Mouse (Mus musculus) neural tube, embryonic 15.5 days (tissue): ENCODE results near the gene Tspyl4. TPM values are rescaled to one million over a fixed set of nuclear protein-coding genes. Genes with fewer than 3 reads are reported as not detected.
A peak's percentile ranks its signal among the peaks of the same experiment; 100 is the strongest.
"Not testable (repeated sequence)": the region's sequence is repeated elsewhere in the genome, so short reads cannot be mapped to it uniquely, and the experiment has no call there.

Source experiments
- ATAC-seq: fragments of 200-750 bp; cut with Nextera tagmentation; 2 replicates; pipeline ENCODE4 v1.8.0; 2017; ENCODE audit warnings: mild to moderate bottlenecking, moderate TSS enrichment, moderate library complexity; ENCODE audit not compliant: low FRiP score
- H3K27ac ChIP-seq: fragments of 300-500 bp; sonication (generic); replicated peaks from 2 replicates; pipeline ENCODE4 v1.5.1; 2015; ENCODE audit warnings: mild to moderate bottlenecking, inconsistent platforms
- H3K27me3 ChIP-seq: fragments of 300-500 bp; sonication (generic); replicated peaks from 2 replicates; pipeline ENCODE4 v1.6.1; 2015; ENCODE audit warnings: inconsistent platforms
- H3K36me3 ChIP-seq: fragments of 300-500 bp; sonication (generic); 2 replicates; pipeline ENCODE4 v1.6.1; 2015; ENCODE audit warnings: inconsistent platforms
- H3K4me1 ChIP-seq: fragments of 300-500 bp; sonication (generic); 2 replicates; pipeline ENCODE4 v1.6.1; 2015; ENCODE audit warnings: inconsistent platforms
- H3K4me2 ChIP-seq: fragments of 300-500 bp; sonication (generic); 2 replicates; pipeline ENCODE4 v1.6.1; 2015; ENCODE audit warnings: inconsistent platforms, mild to moderate bottlenecking, moderate library complexity
- H3K4me3 ChIP-seq: fragments of 300-500 bp; sonication (generic); replicated peaks from 2 replicates; pipeline ENCODE4 v1.5.1; 2015; ENCODE audit warnings: mild to moderate bottlenecking, inconsistent platforms
- H3K9ac ChIP-seq: fragments of 300-500 bp; sonication (generic); replicated peaks from 2 replicates; pipeline ENCODE4 v1.6.1; 2015; ENCODE audit warnings: mild to moderate bottlenecking, inconsistent platforms
- H3K9me3 ChIP-seq: fragments of 300-500 bp; sonication (generic); replicated peaks from 2 replicates; pipeline ENCODE4 v1.6.1; 2016; ENCODE audit warnings: inconsistent platforms
- WGBS: fragments of 180-500 bp; shearing (Covaris S2); methylation state at CpG from one replicate; pipeline ENCODE4 v1.1.7; 2015; ENCODE audit warnings: mixed read lengths; 5-methylcytosine and 5-hydroxymethylcytosine counted together
- polyA plus RNA-seq: library from polyadenylated mRNA; unstranded; fragments of >200 nt; fragmentation: Nextera tagmentation; extraction: Ambion mirVana; gene quantifications from 2 replicates; pipeline ENCODE4 v1.2.1, GENCODE M21; 2015

Tspyl4 gene
- 348 and 414 TPM in 2 replicates for polyA plus RNA-seq

DNA sequence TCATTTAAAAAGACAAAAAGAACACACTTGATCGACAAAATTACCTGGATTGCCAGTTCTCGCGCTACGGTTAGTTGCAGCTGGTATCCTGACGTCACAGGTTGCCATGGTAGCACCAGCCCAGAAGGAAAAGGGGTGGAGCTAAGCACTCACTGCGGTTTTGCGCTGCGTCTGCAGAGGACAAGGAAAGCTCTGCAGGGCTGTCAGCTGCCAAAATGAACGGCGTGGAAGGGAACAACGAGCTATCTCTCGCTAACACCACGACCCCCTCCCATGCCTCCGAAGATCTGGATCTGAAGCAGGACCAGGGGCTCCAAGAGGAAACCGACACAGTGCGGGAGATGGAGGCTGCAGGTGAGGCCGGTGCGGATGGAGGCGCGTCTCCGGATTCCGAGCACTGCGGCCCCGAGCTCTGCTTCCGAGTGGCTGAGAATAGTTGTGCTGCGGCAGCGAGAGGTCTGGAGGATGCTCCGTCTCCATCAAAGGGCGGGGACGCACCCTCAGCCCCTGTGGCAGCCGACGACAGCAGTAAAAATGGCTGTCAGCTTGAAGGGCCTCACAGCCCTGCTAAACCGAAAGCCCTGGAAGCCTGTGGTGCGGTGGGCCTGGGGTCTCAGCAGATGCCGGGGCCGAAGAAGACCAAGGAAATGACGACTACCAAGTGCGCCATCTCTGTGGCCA lies at the start of gene Tspyl4:
Tspyl4 (plus strand) TSS at position 144 of the 681 bp plus-strand sequence.
- Histone ChIP-seq H3K27me3 (no peaks in the 10 kb centered on the region), H3K4me3 (peak within 1 kb of the TSS; percentile 79), H3K27ac (peak within 1 kb of the TSS; percentile 99), H3K9me3 (no peaks in the 10 kb centered on the region), H3K9ac (peak within 1 kb of the TSS; percentile 95), H3K4me2 (peak within 1 kb of the TSS; percentile 86), H3K36me3 (peaks cover 3% of the 10 kb centered on the region; the same call in 1 of the 2 replicates), H3K4me1 (peaks cover 40% of the 10 kb centered on the region)
- WGBS, result under 1% methylated on average over 38 of the region's 38 CpGs
- peak; percentile 99 for ATAC-seq

DNA sequence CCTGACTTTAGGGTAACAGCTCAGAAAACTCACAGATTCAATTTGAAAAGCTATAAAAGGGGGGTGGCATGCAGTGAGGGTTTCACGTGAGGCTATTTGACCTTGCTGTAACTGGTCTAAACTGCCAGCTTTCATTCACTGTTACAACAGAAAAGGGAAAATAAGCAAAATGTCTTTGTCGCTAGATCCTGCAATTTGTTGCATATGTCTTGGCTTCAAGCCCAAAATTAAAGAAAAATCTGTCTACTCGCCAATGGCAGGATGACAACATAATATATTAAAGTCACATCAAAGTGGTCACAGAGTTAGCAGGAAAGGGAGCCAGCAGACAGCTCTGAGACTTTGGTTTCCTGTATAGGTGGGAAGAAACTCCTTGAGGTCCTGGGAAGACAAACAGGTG lies 49.5 kb upstream of the Tspyl4 start:
- no peak overlapping the region for H3K4me2 ChIP-seq
- WGBS, result 47% methylated on average over 3 of the region's 3 CpGs
- H3K9me3 ChIP-seq, result no peaks in the 10 kb centered on the region
- no peaks in the 10 kb centered on the region for H3K36me3 ChIP-seq
- no peak for ATAC-seq
- no peak overlapping the region for H3K4me3 ChIP-seq
- no peak overlapping the region for H3K27ac ChIP-seq
- H3K9ac ChIP-seq, result no peak overlapping the region
- H3K27me3 ChIP-seq, result no peaks in the 10 kb centered on the region
- no peaks in the 10 kb centered on the region for H3K4me1 ChIP-seq

DNA sequence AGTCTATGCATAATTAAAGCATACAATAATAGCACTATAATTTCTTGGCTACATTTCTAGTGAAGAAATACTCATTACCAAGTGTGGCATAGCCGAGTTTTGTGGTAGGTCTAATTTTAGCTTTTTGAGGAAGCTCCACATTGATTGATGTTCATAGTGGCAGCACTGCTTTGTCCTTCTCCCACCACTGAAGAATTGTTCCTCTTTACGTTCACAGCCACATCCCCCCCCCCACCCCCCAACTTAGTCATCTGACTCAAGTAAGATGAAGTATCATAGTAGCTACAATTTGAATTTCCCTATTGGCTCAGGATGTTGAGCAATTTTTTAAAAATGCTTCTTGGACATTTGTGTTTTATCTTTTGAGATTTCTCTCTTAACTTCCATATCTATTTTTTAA lies 47.6 kb upstream of the Tspyl4 start:
- Histone ChIP-seq H3K4me3 (no peak overlapping the region), H3K4me1 (no peaks in the 10 kb centered on the region), H3K9me3 (no peaks in the 10 kb centered on the region), H3K36me3 (no peaks in the 10 kb centered on the region), H3K4me2 (no peak overlapping the region), H3K9ac (no peak overlapping the region), H3K27me3 (no peaks in the 10 kb centered on the region), H3K27ac (no peak overlapping the region)
- ATAC-seq, result no peak
- WGBS, result 35% methylated on average over 2 of the region's 2 CpGs

DNA sequence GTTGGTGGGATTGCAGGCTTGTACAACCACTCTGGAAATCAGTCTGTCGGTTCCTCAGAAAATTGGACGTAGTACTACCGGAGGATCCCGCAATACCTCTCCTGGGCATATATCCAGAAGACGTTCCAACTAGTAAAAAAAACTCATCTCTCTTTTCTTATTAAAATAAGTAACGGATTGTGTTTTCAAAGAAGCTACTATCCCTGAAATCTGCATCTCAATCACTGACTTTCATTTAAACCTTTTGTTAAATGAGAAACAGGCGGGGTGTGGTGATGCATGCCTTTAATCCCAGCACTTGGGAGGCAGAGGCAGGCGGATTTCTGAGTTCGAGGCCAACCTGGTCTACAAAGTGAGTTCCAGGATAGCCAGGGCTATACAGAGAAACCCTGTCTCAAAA lies 44.4 kb upstream of the Tspyl4 start:
- not testable (repeated sequence) for H3K36me3 ChIP-seq, H3K9ac ChIP-seq, H3K9me3 ChIP-seq, H3K27me3 ChIP-seq, H3K27ac ChIP-seq, ATAC-seq, H3K4me3 ChIP-seq, H3K4me1 ChIP-seq, H3K4me2 ChIP-seq
- WGBS, result 93% methylated on average over 9 of the region's 9 CpGs

DNA sequence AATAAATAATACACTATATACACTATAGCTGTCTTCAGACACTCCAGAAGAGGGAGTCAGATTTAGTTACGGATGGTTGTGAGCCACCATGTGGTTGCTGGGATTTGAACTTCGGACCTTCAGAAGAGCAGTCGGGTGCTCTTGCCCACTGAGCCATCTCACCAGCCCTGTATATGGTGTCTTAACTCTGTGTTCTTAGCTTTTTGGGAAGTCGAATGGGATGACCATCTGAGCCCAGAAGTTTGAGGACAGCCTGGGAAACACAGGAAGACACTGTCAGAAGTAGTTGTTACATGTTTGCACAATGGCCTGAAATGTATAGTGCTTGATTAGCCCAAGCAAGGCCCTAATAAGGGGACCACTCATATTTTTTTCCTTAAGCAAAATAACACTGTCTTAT lies 32.1 kb upstream of the Tspyl4 start:
- no peaks in the 10 kb centered on the region for H3K36me3 ChIP-seq
- no peaks in the 10 kb centered on the region for H3K27me3 ChIP-seq
- 83% methylated on average over 4 of the region's 4 CpGs for WGBS
- no peaks in the 10 kb centered on the region for H3K9me3 ChIP-seq
- no peak overlapping the region for H3K9ac ChIP-seq
- no peak for ATAC-seq
- no peaks in the 10 kb centered on the region for H3K4me1 ChIP-seq
- no peak overlapping the region for H3K4me2 ChIP-seq
- no peak overlapping the region for H3K4me3 ChIP-seq
- H3K27ac ChIP-seq, result no peak overlapping the region

DNA sequence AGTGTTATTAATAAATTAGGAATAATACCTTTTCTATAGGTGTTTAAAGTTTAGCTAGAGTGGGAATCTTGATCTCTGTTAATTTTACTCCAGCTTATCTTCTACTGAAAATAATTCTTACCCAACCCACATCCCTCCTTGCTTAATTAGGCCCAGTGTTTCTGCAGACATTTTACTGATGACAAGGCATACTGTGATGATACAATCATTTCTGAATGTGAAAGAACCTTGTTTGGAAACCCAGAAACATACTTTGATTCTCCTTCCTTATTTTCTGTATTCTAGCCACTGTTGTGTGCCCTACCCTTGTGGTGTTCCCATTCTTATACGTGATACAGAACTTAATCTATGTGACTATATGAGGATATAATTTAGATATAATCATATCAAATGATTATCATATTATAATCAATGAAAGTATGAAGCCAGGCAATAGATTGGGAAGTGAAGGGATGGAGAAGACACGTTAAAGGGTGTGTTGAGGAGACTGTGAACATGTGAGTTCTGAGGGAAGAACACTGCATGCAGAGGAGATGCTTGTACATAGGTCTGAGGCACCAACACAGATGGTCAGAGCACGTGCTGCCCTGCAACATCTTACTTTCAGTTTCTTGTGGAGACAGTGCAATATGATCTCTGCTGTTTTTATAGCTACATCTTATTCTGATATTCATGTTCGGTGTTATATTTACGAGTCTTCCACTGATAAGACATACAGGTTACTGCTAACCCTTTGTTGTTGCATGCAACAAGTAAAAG lies 29.8 kb upstream of the Tspyl4 start:
- Histone ChIP-seq H3K4me2 (no peak overlapping the region), H3K27ac (no peak overlapping the region), H3K36me3 (no peaks in the 10 kb centered on the region), H3K9me3 (no peaks in the 10 kb centered on the region), H3K4me3 (no peak overlapping the region), H3K4me1 (no peaks in the 10 kb centered on the region), H3K27me3 (no peaks in the 10 kb centered on the region), H3K9ac (no peak overlapping the region)
- no peak for ATAC-seq
- WGBS, result 82% methylated on average over 5 of the region's 5 CpGs

DNA sequence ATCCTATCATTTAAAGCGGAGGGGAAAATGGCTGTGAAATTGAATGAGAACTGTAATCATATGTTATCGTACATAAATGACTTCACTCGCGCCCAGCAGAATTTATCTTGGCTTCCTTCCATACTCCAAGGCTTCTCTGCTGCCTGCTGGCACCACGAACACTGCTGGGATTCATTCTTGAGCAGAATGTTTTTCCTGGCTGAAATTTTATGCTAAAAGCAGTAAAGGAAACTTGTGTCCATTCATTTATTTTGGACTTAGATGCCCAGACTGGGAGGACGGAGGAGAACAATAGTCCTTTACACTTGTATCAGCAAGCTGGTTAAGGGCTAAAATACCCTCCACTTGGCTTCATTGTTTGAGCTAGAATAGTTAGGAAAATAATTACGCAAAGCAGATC lies 25.6 kb upstream of the Tspyl4 start:
- H3K4me3 ChIP-seq, result no peak overlapping the region
- no peaks in the 10 kb centered on the region for H3K4me1 ChIP-seq
- no peaks in the 10 kb centered on the region for H3K9me3 ChIP-seq
- H3K27me3 ChIP-seq, result no peaks in the 10 kb centered on the region
- WGBS, result 54% methylated on average over 7 of the region's 7 CpGs
- H3K27ac ChIP-seq, result no peak overlapping the region
- no peaks in the 10 kb centered on the region for H3K36me3 ChIP-seq
- no peak overlapping the region for H3K4me2 ChIP-seq
- H3K9ac ChIP-seq, result no peak overlapping the region
- ATAC-seq, result no peak

DNA sequence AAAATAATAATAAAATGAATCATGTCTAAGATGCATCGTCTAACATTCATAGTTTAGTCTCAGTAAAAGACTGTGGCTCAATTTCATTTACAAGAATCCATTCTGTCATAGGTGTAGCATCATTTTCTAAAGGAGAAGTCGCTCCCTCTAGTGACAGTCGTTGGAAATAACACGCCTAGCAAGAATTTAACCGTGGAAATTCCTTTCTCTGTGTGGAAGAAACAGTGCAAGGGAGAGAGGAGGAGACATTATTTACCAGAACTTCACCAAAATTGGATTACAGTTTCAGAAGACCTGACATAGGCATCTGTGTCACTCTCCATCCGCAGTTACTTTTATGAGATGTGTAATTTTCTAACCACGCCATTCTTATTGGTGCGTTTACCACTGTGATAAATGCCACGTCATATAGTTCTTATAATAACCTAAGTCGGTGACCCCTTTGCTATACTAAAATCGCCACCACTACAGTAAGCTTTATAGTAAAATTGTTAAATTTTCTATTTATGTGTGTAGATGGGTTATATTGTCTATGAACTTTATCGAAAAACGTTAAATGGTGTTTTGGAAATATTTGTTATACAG lies 16.6 kb upstream of the Tspyl4 start:
- H3K4me2 ChIP-seq, result peak overlapping the region; percentile 73
- H3K4me1 ChIP-seq, result peaks cover 24% of the 10 kb centered on the region
- H3K9me3 ChIP-seq, result no peaks in the 10 kb centered on the region
- H3K9ac ChIP-seq, result peak overlapping the region; percentile 41
- ATAC-seq, result peak; percentile 23; the same call in 1 of the 2 replicates
- no peaks in the 10 kb centered on the region for H3K36me3 ChIP-seq
- WGBS, result 25% methylated on average over 13 of the region's 13 CpGs
- H3K27me3 ChIP-seq, result no peaks in the 10 kb centered on the region
- 0 out of 2 replicates have a peak overlapping the region, but pooled peaks have one; percentile 60 for H3K27ac ChIP-seq
- peak overlapping the region; percentile 32 for H3K4me3 ChIP-seq

DNA sequence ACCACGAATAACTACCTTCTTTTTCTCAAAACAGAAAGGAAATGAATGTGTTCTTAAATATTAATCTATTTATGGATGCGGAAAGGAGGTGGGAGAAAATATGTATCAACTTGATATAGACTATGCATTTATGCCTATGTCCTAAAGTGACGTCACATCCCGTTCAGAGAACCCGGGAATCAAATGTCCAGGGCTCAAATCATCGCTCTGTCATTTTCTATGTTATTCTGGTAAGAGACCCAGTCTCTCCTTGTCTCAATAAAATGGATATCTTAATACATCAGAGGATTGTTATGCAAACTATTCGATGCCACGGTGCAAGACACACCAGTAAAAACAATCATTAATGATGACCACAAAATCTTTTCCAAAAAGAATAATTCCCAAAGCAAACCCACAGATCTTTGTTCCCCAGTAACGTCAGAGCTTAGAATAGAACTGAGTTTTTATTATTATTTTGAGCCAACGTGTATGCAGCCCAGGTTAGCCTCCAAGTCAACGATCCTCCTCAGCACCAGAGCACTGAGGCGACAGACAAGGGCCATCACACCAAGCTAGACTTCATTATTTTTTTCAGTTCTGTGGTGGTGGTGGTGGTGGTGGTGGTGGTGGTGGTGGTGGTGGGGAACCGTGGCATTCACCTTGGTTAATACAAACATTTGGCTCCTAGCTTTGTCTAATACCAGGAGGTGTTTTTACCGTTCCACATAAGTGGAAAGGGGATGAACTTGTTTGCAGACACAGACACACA lies 15.9 kb upstream of the Tspyl4 start:
- no peaks in the 10 kb centered on the region for H3K36me3 ChIP-seq
- no peaks in the 10 kb centered on the region for H3K27me3 ChIP-seq
- H3K9me3 ChIP-seq, result no peaks in the 10 kb centered on the region
- peak overlapping the region; percentile 71 for H3K4me3 ChIP-seq
- peak overlapping the region; percentile 89 for H3K27ac ChIP-seq
- peak overlapping the region; percentile 90 for H3K9ac ChIP-seq
- H3K4me1 ChIP-seq, result peaks cover 24% of the 10 kb centered on the region
- peak overlapping the region; percentile 73 for H3K4me2 ChIP-seq
- 16% methylated on average over 14 of the region's 14 CpGs for WGBS
- ATAC-seq, result peak; percentile 49

DNA sequence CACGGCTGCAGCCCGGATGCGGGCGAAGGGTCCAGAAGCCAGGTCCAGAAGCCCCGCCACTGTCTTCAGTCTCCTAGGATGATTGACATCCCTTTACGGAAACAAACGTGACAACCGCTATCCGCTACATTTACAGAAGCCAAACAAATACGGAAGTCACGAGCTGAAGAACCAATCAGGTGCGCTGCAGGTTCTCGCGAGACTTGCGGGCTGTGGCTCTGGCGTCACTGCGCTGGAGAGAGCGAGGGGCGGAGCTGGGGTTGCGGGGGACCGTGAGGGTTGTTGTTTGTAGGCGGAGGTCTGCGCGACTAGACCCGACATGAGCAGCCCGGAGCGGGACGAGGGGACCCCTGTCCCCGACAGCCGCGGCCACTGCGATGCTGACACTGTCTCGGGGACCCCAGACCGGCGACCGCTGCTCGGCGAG lies 15.3 kb upstream of the Tspyl4 start, which contains the start of gene Tspyl1:
Tspyl1 (plus strand) TSS at position 229 of the 427 bp plus-strand sequence.
- peaks cover under 1% of the 10 kb centered on the region; the same call in 1 of the 2 replicates for H3K36me3 ChIP-seq
- peak within 1 kb of the TSS; percentile 89 for H3K27ac ChIP-seq
- H3K9ac ChIP-seq, result peak within 1 kb of the TSS; percentile 90
- H3K27me3 ChIP-seq, result no peaks in the 10 kb centered on the region
- H3K4me2 ChIP-seq, result peak within 1 kb of the TSS; percentile 73
- no peaks in the 10 kb centered on the region for H3K9me3 ChIP-seq
- peak; percentile 99 for ATAC-seq
- peak within 1 kb of the TSS; percentile 71 for H3K4me3 ChIP-seq
- 0% methylated on average over 38 of the region's 38 CpGs for WGBS
- peaks cover 24% of the 10 kb centered on the region for H3K4me1 ChIP-seq
